Mouse (Mus musculus) heart, adult 18-20 months (tissue): ENCODE measurements around the gene D10Wsu102e. TPM values are rescaled to one million over a fixed set of nuclear protein-coding genes. Genes with fewer than 3 reads are reported as not detected.

ENCODE experiments used
- DNase-seq, 2 experiments: peaks; one replicate each; pipeline ENCODE4 v3.0.0; 2021 to 2022; ENCODE audit warnings: mixed read lengths in 1 of 2
- long read RNA-seq, 2 experiments: library from polyadenylated mRNA; stranded (forward); transcript quantifications; one replicate each; pipeline ENCODE4 v2.0.0; 2021
- total RNA-seq, 2 experiments: library from RNA; stranded (reverse); gene quantifications; 2 replicates each; pipeline ENCODE4 v1.2.3; 2021

The D10Wsu102e gene
- total RNA-seq: under 1 TPM; 0.50 to 0.67 TPM
- long read RNA-seq, experiment 1, full-length matches to known transcripts: 2 of 3 reads
- long read RNA-seq, experiment 1, partial matches to known transcripts: 0 of 3 reads
- long read RNA-seq, experiment 1, other reads (novel, unspliced or antisense): 1 of 3 reads
- long read RNA-seq, experiment 2, full-length matches to known transcripts: 3 of 3 reads
- long read RNA-seq, experiment 2, partial matches to known transcripts: 0 of 3 reads
- long read RNA-seq, experiment 2, other reads (novel, unspliced or antisense): 0 of 3 reads

DNA sequence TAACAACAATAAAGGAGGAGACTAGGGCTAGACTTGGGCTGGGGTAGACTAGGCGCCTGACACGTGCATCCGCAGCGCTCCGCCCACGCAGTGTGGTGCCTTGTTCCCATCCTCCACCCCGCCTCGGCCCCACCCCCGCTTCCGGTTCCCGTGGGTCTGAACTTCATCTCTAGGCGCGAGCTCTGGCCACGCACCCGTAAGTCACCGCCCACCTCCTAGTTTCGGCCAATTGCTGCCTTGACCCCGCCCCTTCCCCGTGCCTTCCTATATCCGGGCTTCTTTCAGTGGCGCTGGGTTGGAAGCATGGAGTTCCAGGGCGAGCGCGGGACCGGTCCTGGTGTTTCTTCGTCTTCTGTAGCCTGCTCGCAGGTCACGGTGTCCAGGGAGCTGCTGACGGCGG lies at the start of gene D10Wsu102e:
D10Wsu102e (plus strand) TSS at position 266 of the 400 bp plus-strand sequence.
- peak; percentile 98 to 99 for DNase-seq

DNA sequence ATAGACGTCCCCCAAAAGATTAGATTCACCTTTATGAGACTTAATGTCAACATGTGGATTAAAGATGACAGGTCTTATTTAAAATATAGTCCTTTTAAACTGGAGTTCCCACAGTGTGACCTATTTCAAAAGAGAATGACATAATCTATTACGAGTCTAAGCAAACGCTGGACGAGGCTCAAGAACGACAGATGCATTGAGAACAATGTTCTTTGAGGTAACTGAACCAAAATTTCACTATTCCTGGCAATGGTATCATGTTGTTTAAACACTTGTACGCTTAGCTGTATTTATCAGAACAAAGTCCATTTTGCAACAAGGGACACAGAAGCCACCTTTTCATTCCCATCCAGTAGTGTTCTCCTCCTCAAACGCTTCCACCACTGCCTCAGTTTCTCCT lies 49.7 kb upstream of the D10Wsu102e start:
- DNase-seq: no peak

DNA sequence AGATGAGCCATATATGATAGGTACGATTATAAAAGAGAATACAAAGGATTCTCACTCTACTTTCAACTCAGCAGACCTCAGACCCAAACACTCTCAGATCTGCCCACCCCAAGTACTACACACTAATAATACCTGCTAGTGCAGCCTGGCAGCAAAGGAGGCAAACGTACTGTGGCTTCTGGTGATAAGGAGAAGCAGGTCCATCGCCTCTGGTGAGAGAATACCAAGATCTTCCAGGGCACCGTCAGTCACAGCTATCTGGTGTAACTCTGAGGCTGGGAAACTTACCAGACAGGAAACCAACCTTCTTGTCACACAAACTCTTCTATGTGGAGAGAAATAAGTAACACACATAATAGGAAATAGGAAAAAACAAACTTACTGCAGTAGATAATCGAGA lies 47.0 kb upstream of the D10Wsu102e start:
- no peak for DNase-seq

DNA sequence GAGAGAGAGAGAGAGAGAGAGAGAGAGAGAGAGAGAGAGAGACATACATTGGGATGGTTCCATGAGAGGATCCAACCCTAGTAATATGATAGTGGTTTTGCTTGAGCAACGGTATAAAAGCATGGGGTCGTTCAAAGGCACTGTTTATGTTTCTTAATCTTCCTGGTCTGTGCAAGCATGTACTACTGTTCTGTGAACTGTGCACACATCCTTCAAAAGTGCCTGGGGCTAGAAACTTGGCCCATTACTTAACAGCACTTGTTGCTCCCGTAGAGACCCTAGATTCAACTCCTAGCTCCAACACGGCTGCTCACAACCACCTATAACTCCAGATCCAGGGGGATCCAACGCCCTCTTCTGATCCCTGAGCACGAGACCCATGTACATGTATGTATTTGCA lies 39.6 kb upstream of the D10Wsu102e start:
- DNase-seq: no peak

DNA sequence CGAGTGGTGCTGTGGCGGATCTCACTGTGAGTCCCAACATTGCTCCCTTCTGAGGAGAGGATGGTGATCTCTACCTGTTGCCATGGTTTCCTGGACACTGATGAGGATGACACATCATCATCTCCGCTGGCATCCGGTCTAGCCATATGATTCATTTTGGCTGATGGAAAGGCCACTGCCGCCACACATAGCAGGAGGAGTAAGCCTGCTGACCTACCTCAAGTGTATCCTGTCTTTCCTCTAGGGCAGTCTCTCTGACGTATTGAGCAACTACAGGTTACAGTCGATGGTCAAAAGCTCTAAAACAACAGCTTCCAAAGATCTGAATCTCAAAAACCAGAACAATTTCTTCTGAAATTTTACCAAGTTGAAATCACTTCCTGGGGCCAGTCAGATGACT lies 39.2 kb upstream of the D10Wsu102e start:
- DNase-seq: no peak

DNA sequence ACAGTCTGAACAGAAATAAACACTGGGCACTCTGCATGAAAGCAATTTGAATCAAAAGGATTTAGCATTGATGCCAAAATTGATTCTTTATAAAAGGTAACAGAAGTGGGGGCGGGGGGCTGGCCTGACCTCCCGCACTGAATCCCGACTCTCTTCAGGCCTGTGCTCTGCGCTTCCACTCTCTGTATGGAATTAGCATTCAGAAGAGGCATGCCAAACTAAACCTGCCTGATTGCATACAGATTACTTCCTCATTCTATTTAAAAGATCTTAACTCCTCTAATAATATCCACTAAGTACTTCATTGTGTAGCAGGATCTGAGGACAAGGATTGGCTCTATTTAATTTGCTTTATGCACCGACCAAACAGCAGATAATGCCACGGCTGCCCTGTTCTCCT lies 38.5 kb upstream of the D10Wsu102e start:
- no peak for DNase-seq

DNA sequence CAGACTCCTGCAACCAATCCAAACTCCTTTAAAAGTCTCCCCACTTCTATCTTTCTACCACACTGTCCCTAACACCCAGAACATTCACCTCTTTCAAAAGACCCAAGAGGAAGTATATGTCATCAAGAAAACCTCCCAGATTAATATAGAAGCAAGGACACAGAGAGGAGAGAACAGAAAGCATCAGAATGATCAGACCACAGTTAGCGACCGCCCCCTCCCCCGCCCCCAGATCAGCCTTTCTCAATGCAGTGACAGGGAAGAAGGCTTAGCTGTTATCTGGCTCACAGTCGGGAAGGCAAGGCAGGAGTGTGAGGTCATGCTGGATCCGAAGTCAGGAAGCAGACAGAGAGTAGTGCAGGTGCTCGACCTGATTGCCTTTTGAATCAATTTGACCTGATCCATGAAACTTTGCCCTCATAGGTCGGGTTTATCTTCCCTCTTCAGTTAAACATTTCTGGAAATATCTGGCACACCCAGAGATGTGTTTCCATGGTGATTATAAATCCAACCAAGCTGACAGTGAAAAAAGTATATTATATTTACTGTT lies 37.4 kb upstream of the D10Wsu102e start:
- no peak for DNase-seq

DNA sequence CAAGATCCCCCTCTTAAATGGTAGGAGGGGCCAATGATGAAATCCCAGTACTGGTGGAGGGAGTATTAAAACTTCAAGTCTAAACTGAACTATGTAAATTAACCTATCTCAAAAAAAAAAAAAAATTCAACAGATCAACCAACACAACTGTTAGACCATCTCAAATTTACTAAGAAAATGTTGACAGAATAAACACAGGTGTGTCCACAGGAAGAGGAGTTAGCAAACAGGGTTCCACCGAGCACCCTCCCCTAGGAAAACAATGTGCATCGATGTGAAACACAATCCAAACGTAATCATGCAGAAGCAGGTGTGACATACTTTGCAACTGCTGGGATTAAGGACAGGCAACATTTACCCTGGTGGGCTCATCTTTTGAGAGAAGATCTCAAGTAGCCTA lies 35.1 kb upstream of the D10Wsu102e start:
- no peak for DNase-seq

DNA sequence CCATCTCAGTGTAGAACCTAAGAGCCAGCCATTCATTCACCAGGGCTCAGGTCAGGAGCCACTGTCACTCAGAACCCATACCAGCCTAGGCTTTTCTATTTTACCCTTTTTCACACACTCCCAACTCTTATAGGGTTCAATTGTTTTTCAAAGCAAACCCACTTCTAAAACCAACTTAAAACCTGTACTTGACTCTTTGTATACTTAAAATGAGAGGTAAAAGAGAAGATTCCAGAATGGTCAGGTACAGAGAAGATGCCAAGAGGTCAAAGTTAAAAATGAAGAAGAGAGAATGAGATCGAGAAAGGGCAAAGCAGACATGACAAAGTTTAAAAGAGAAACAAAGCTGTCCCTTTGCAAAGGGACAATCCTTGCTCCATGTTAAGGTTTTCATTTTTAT lies 34.1 kb upstream of the D10Wsu102e start:
- no peak for DNase-seq

DNA sequence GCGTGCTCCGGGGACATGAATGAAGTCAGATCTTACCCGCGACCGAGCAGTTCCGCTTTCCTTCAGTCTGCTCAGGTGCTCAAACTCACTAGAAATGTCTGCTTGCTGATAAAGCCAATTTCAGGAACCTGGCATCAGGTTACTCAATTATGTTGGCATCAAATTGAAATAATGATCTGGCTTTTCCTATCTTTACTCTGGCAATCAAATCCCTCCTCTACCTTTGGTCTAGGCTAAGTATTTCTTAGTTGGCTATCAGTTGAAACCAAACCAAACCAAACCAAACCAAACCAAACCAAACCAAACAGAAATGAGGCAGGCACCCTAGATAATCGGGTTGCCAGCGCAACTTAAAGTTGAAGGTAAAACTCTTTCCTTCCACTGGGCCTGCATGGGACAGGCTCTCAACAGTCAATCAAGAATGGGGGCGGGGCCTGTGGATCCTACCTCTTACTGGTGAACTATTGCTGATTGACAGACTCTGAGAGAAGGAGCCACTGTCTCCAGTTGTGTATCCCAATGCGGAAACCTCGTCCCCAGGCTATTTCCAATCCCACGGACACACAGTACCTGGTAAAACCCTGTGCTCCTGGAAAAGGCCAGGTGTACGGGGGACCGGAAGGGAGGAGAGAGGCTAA lies 33.3 kb upstream of the D10Wsu102e start:
- no peak for DNase-seq

DNA sequence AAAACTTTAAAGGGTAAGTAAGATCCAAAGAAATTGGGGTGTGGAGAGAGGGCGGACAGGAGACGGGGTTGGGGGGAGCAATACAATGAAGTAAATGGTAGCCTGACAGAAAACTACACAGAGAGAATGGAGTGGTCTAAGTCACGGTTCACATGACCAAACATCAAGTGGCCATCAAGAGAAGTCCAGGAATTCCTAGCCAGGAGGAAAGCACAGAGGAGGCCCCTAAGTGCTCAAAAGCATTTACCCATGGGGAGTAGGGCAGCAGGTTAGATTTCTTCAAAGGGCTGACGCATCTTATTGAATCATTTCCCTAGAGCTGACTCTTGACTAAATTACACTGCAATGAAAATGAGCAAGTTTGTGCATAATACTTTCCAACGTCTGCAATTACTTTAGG lies 31.2 kb upstream of the D10Wsu102e start:
- no peak for DNase-seq

DNA sequence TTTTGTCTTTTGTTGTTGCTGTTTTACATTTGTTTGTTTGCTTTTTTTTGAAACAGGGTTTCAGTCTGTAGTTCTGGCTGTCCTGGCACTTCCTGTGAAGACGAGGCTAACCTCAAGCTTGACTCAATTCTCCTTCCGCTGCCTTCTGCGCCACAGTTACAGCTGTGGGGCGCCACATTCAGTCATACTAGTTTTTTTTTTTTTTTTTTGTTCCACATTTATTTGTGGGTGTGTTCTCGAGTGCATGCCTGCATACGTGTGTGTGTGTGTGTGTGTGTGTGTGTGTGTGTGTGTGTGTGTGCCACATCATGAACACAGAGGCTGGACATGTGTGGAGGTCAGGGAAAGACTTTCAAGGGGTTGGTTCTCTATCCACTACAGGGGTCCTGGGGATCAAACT lies 29.7 kb upstream of the D10Wsu102e start:
- peak in 1 of 2 experiments; percentile 18 for DNase-seq

DNA sequence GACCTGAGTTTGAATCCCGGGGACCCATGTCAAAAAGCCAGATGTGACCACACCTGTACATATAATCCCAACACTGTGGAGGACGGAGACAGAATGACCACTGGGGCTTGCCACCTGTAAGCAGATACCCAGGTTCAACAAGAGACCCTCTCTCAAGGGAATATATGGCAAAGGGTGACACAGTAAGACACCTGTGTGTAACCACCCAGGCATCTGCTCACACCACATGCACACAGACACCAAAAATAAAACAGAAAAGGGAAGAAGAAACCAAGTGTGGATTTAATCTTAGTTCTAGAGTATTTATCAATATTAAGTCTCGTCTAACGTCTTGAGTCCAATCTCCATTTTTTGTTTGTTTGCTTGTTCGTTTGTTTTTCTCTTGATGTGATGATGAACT lies 28.2 kb upstream of the D10Wsu102e start:
- no peak for DNase-seq

DNA sequence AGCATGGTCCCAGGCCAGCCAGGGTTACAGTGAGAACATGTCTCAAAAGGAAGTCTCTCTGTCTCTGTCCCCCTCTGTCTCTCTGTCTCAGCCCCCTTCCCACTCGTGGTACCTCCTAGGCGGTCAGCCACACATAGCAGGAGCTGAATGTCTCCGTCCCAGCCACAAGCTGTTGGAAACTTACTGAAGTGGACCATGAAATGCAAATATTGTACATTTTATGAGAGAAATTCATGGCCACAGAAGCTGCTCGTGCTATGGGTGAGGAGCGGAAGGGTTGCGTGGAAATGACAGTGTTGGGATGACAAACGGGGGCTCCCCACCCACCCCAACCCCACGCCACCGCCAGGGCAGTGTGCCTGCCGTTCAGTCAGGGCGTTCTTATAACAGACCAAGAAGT lies 27.4 kb upstream of the D10Wsu102e start:
- DNase-seq: no peak

DNA sequence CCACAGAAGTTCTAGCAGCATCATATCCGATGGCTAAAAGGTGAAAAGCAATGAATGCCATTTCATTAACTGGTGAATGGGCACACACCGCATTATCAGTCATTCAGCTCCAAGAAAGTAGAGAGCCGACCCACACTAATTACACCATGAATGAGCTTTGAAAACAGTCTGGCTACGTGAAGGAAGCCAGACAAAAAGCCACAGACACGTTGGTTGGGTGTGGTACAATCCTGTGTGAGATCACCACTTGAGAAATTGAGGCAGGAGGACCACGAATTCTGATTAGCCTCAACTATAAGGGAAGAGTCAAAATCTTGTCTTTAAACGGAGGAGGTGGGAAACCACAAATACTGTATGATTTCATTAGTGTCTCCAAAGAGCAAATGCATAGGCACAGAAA lies 23.7 kb upstream of the D10Wsu102e start:
- DNase-seq: no peak

DNA sequence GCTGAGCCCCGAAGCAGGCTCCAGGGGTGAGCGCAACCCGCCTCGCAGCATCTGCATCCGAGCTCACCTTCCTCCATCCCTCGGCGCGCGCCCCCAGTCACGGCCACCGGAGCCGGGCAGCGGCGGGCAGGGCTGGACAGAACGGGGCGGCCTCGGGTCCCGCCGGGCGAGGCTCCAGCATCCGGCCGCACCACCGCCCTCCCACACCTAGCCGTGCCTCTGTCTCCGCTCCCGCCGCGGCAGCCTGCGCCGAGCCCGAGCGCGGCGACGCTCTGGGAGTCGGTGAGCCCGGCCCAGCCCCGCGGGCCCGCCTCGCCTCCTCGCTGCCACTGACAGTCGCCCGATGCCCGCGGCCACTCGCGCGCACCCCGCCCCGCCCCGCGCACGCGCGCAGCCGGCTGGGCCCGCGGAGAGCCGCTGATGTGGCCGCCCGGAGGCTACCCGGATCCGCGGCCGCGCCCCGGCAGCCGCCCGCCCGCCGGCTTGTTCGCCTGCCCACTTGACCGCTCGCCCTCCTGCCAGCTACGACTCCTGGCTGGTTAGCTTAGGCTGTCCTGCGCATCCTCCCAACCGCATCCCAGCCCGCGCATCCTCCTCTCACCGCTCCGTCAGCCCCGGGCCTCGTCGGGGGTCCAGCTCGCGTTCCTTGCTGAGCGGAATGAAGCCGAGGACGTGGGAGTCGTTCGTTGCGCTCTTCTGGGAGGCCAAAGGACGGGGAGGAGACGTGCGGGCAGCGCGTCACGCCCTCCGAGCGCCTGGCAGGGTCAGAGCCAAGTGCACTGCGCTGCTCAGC lies 22.7 kb upstream of the D10Wsu102e start, which contains the start of gene Slc41a2:
Slc41a2 (minus strand) TSS at position 724 of the 793 bp plus-strand sequence.
- DNase-seq: peak; percentile 75 to 86

DNA sequence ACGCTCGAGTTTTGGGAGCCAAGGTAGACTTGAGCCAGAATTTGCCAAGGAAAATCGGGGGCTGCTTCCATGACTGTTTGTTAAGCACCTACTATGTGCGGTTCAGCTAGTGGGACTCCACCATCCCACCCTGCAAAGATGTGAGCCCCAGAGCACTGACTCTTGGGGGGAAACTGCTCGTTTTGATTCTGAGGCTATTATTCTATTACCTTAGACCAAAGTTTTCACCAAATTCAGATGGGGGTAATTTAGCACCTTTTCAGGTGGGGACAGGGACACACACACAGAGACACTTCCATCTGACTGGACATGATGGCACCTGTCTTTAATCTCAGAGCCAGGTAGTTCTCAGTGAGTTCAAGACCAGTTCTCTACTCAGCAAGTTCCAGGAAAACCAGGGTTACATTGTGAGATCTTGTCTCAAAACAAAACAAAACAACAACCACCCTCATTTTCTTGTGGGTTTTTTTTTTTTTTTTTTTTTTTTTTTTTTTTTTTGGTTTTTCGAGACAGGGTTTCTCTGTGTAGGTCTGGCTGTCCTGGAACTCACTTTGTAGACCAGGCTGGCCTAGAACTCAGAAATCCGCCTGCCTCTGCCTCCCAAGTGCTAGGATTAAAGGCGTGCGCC lies 21.9 kb upstream of the D10Wsu102e start:
- no peak for DNase-seq

DNA sequence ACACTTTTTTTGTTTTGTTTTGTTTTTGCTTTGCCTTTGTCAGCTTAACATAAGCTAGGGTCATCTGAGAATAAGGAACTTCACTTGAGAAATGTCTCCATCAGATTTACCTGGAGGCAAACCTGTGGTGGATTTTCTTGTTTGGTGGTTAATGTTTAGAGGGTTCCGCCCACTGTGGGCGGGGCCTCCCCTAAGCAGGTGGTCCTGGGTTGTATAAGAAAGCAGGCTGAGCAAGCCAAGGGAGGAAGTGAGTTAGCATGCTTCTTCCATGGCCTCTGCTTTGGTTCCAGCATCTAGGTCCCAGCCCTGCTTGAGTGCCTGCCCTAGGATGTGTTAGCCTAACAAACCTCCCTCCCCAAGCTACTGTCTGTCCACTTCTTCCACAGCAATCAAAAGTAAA lies 18.8 kb upstream of the D10Wsu102e start:
- DNase-seq: no peak

DNA sequence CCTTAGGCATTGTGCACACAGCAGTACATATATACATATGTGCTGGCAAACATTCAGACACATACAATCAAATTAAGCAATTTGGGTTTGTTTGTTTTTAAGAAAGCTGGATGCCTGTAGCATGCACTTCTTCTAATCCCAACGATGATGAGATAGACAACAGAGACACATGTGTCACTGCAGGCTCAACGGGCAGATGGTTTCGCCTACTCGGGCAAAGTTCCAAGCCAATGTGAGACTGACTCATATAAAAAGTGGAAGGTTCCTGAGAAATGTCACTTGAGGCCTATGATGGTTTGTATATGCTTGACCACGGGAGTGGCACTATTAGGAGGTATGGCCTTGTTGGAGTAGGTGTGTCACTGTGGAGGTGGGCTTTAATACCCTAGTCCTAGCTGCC lies 16.9 kb upstream of the D10Wsu102e start:
- peak in 1 of 2 experiments; percentile 51 for DNase-seq

DNA sequence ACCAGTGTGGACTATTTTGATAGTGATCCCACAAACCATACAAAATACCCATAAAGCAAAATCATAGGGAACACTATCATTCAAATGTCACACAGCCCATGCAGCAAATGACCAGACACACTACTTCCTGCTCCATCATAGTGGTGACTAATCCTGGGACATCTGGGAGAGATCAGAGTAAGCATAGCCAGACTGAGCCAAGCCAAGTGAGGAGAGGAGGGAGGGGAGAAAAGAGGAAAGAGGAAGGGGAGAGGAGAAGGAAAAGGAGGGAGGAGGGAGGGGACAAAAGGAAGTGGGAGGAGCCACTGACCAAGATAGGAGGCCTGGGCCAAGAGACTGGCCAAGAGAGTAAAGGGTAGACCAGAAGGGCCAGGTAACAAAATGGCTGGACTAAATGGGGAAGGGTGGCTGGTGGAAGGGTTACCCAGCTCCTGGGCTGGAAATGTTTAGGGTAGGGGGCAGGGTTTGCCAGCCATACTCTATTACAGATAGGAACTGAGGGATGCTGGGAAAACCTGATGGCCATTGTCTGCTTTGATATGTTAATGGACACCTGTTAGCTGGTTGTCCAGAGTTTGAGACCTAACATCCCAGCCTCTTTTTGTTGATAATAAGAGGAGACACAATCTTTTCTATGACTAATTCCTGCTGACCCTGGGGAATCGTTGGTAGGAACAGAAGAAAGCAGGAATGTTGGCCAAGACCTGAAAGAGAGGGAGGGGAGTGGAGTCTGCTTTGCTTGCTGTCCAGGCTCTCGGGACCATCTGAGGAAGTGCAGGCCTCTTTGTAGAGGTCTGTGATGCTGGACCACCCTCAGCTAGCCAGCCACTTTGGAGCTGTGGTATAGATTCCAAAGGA lies 16.0 kb upstream of the D10Wsu102e start:
- peak in 1 of 2 experiments; percentile 26 for DNase-seq

DNA sequence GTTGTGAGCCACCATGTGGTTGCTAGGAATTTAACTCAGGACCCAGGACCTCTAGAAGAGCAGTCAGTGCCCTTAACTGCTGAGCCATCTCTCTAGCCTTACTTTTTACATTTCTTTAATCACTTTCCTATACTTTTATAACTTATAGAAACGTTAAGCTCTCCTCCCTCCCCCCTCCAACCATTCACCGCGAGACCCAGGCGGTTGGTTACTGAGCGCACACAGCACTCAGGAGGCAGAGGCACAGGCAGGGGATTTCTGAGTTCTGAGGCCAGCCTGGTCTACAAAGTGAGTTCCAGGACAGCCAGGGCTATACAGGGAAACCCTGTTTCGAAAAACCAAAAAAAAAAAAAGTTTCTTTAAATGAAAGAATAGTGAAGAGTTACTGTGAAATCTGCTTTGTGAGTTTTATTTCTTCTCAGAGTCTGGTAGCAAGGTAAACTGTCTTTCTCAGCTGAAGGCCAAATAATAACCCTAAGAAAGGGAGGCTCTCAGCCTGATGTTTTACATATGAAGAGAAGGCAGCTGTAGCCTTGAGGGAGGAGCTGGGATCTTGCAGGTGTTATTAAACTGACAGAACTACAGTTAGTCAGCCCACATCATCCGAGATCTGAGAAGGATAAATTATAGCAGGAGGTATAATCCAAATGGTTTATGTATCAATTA lies 14.2 kb upstream of the D10Wsu102e start:
- no peak for DNase-seq
